Mouse (Mus musculus): ENCODE measurements around the gene Olfr945.

Olfr945 gene

DNA sequence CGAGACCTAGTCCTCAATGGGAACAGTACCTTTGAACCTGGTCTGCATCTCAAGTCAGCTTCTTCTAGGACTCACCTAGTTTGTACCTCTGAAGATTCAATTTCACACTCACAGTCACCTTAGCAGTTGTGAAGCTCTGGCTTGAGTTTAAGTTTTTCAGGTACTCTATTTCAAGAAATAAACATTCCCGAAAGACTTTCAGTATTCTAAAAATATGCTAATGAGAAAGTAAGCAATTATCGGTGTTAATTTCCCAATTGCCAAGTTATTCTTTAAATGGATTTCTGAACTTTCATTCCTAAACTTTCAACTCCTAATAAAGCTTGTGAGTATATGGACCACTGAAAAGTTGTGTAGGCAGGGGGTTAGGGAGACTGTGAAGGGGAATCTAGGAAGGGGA is at the start of gene Olfr945:
Olfr945 (minus strand) TSS at position 101 of the 400 bp plus-strand sequence.
- DNase-seq (ENCODE audit: low spot score in 2 of 2) = no peak

DNA sequence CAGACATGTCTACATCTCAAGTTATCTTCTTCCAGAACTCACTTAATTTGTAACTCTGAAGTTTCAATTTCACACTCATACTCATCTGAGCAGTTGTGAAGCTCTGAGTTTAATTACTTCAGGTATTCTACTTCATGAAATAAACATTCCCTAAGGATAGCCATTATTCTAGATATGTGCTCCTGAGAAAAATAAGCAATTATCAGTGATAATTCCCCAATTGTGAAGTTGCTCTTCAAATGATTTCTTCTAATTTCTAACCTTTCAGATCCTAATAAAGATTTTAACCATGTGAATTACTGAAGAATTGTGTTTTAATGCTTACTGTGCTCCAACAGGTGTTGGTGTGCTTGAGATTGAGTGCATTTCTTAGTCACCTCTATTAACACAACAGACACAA is 49.3 kb upstream of the Olfr945 start, which contains the start of gene Olfr948:
Olfr948 (minus strand) TSS at position 101 of the 400 bp plus-strand sequence.
- DNase-seq (ENCODE audit: low spot score in 2 of 2) = no peak

DNA sequence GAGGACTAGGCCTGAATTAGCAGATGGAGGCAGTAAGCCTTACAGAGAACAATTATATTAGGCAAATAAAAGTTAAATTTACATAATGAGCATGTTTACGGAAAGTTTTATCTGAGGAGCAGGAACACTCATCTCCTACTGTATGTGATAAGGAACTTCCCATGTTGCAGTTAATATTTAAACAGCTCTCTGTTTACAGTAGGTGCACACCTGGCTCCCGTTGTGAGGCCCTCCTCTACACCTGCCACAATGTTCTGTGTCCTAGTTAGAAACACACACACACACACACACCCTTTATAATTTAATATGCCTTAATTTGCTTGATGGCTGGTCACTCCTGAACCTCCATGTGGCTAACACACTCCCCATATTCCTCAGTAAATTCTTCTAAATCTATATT is 10.5 kb upstream of the Olfr945 start:
- no peak for DNase-seq (ENCODE audit: low spot score in 2 of 2)

DNA sequence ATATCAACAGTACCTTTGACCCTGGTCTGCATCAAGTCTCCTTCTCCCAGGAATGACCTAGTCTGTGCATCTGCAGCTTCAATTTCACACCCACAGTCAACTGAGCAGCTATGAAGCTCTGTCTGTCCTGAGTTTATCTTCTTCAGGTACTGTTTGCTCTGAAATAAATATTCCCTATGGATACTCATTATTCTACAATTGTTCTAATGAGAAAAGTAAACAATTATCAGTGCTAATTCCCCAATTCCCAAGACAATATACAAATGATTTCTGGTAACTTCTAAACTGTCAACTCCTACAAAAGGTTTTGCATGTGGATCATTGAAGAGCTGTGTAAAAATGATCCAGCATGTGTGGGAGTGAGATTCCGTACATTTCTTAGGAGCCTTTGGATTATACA is 26.7 kb downstream of the Olfr945 start, which contains the start of gene Olfr1537:
Olfr1537 (minus strand) TSS at position 101 of the 400 bp plus-strand sequence.
- DNase-seq (ENCODE audit: low spot score in 2 of 2) = no peak
